In the genomic region with DNA sequence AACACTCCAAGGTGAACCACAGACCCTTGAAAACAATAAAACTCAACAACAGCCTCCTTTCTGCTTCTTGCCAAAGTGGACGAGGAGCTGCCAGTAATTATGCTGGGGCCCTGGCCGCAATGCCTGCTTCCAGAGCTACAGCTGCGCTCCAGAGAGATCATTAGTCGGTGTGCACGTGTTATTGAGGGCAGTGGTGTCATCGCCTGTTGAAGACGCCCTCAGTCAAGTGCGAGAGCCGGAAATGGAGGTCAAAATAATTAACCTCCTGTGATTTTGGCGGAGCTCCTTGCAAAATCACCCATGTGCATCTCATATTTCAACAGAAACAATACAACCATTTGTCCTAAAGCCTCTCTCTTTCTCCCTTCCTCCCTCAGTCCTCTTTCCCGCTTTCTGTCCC, we compare ENCODE assay signal across 16 mouse cellular contexts. TPM values are rescaled to one million over a fixed set of nuclear protein-coding genes. Genes with fewer than 3 reads are reported as not detected.
DNase-seq lines count a peak whose midpoint lies in the region; ATAC-seq lines count a peak whose summit lies in the region.
"Had no signal": no experiment of that assay in that cellular context is flagged by ENCODE, and none has a peak within 500 bp of the region (broad histone marks: within the 10 kb centered on the region; RNA-seq: fewer than 3 reads in every experiment).

No protein-coding gene starts in this region.

- no peak overlapping the region for H3K27ac ChIP-seq in hindbrain, embryonic 11.5 days (ENCODE audit: low read depth, low read length)
- H3K27ac ChIP-seq in hindbrain, embryonic 16.5 days (ENCODE audit: low read depth, low read length): no peak overlapping the region
- H3K27ac ChIP-seq in midbrain, embryonic 14.5 days (replicated peaks; ENCODE audit: low read depth, low read length): 0 out of 2 replicates have a peak overlapping the region, but pooled peaks have one; percentile 20
- no peak overlapping the region for H3K27ac ChIP-seq in midbrain, embryonic 16.5 days (ENCODE audit: low read length)
- no peak overlapping the region for H3K27ac ChIP-seq in embryonic facial prominence, embryonic 14.5 days (replicated peaks; ENCODE audit: low read depth, low read length)
- H3K27ac ChIP-seq: liver, embryonic 12.5 days; macrophage; stomach, embryonic 15.5 days had no signal

- H3K9ac ChIP-seq in hindbrain, embryonic 11.5 days (ENCODE audit: low read depth, low read length): no peak overlapping the region
- no peak overlapping the region for H3K9ac ChIP-seq in hindbrain, embryonic 16.5 days (ENCODE audit: low read depth, low read length)
- H3K9ac ChIP-seq in midbrain, embryonic 14.5 days (replicated peaks; ENCODE audit: low read length): no peak overlapping the region
- no peak overlapping the region for H3K9ac ChIP-seq in midbrain, embryonic 16.5 days (ENCODE audit: low read depth, low read length)
- H3K9ac ChIP-seq in embryonic facial prominence, embryonic 14.5 days (ENCODE audit: low read depth, low read length): no peak overlapping the region
- H3K9ac ChIP-seq: liver, embryonic 12.5 days; stomach, embryonic 15.5 days had no signal

- H3K9me3 ChIP-seq in hindbrain, embryonic 11.5 days (ENCODE audit: control insufficient read depth, low read length): no peaks in the 10 kb centered on the region
- H3K9me3 ChIP-seq in hindbrain, embryonic 16.5 days (ENCODE audit: control insufficient read depth, low read length): no peaks in the 10 kb centered on the region
- no peaks in the 10 kb centered on the region for H3K9me3 ChIP-seq in midbrain, embryonic 14.5 days (ENCODE audit: control insufficient read depth, low read length)
- H3K9me3 ChIP-seq in midbrain, embryonic 16.5 days (replicated peaks; ENCODE audit: control insufficient read depth, low read length, poor library complexity, severe bottlenecking): no peaks in the 10 kb centered on the region
- no peaks in the 10 kb centered on the region for H3K9me3 ChIP-seq in embryonic facial prominence, embryonic 14.5 days (ENCODE audit: control insufficient read depth, low read length)
- H3K9me3 ChIP-seq: liver, embryonic 12.5 days; stomach, embryonic 15.5 days had no signal

- DNase-seq in hindbrain, embryonic 11.5 days (ENCODE audit: low spot score): peak; percentile 23
- peak; percentile 34 for DNase-seq in midbrain, embryonic 14.5 days
- DNase-seq in embryonic facial prominence, embryonic 14.5 days (ENCODE audit: low spot score): peak; percentile 61
- peak; percentile 90 for DNase-seq in retina, postnatal 1 day
- no peak for DNase-seq in left cerebral cortex, postnatal 4 days
- DNase-seq in heart, postnatal 25 days (ENCODE audit: low spot score): no peak
- DNase-seq: cerebellum, adult 9-10 months; heart, adult 11 months; heart, postnatal 14 days; thymus, postnatal 36 days had no signal

- 43% methylated on average over 11 of the region's 11 CpGs for WGBS in hindbrain, embryonic 11.5 days
- WGBS in hindbrain, embryonic 16.5 days: 33% methylated on average over 11 of the region's 11 CpGs
- 62% methylated on average over 11 of the region's 11 CpGs for WGBS in midbrain, embryonic 14.5 days
- WGBS in midbrain, embryonic 16.5 days: 46% methylated on average over 11 of the region's 11 CpGs
- WGBS in embryonic facial prominence, embryonic 14.5 days: 10% methylated on average over 11 of the region's 11 CpGs

- H3K4me2 ChIP-seq in hindbrain, embryonic 11.5 days (replicated peaks; ENCODE audit: low read depth, low read length): no peak overlapping the region
- H3K4me2 ChIP-seq in hindbrain, embryonic 16.5 days (ENCODE audit: low read length): no peak overlapping the region
- H3K4me2 ChIP-seq in midbrain, embryonic 14.5 days (ENCODE audit: low read length): no peak overlapping the region
- H3K4me2 ChIP-seq in midbrain, embryonic 16.5 days (ENCODE audit: low read length): no peak overlapping the region
- H3K4me2 ChIP-seq in embryonic facial prominence, embryonic 14.5 days (ENCODE audit: low read depth, low read length): no peak overlapping the region
- H3K4me2 ChIP-seq: liver, embryonic 12.5 days; stomach, embryonic 15.5 days had no signal

- H3K27me3 ChIP-seq in hindbrain, embryonic 11.5 days (ENCODE audit: control insufficient read depth, insufficient read depth, low read length): no peaks in the 10 kb centered on the region
- H3K27me3 ChIP-seq in hindbrain, embryonic 16.5 days (replicated peaks; ENCODE audit: control insufficient read depth, insufficient read depth, low read length): no peaks in the 10 kb centered on the region
- no peaks in the 10 kb centered on the region for H3K27me3 ChIP-seq in midbrain, embryonic 14.5 days (ENCODE audit: control insufficient read depth, insufficient read depth, low read length)
- H3K27me3 ChIP-seq in midbrain, embryonic 16.5 days (ENCODE audit: control insufficient read depth, insufficient read depth, low read depth, low read length): no peaks in the 10 kb centered on the region
- H3K27me3 ChIP-seq in embryonic facial prominence, embryonic 14.5 days (replicated peaks; ENCODE audit: control insufficient read depth, insufficient read depth, low read length): no peaks in the 10 kb centered on the region
- H3K27me3 ChIP-seq: liver, embryonic 12.5 days; stomach, embryonic 15.5 days had no signal

- no peak for ATAC-seq in hindbrain, embryonic 11.5 days (ENCODE audit: low FRiP score)
- no peak for ATAC-seq in hindbrain, embryonic 16.5 days
- no peak for ATAC-seq in midbrain, embryonic 14.5 days (ENCODE audit: low FRiP score, low TSS enrichment)
- no peak for ATAC-seq in midbrain, embryonic 16.5 days
- peak; percentile 80; the same call in 1 of the 2 replicates for ATAC-seq in embryonic facial prominence, embryonic 14.5 days (ENCODE audit: low read depth)
- ATAC-seq: forebrain, embryonic 16.5 days; liver, embryonic 12.5 days had no signal

- H3K36me3 ChIP-seq in hindbrain, embryonic 11.5 days (ENCODE audit: control insufficient read depth, insufficient read depth, low read length): no peaks in the 10 kb centered on the region
- H3K36me3 ChIP-seq in hindbrain, embryonic 16.5 days (ENCODE audit: control insufficient read depth, insufficient read depth, low read length): no peaks in the 10 kb centered on the region
- H3K36me3 ChIP-seq in midbrain, embryonic 14.5 days (ENCODE audit: control insufficient read depth, insufficient read depth, low read length): no peaks in the 10 kb centered on the region
- no peaks in the 10 kb centered on the region for H3K36me3 ChIP-seq in midbrain, embryonic 16.5 days (ENCODE audit: control insufficient read depth, insufficient read depth, low read length)
- H3K36me3 ChIP-seq in embryonic facial prominence, embryonic 14.5 days (ENCODE audit: control insufficient read depth, insufficient read depth, low read length): no peaks in the 10 kb centered on the region
- H3K36me3 ChIP-seq: liver, embryonic 12.5 days; stomach, embryonic 15.5 days had no signal

- H3K4me3 ChIP-seq in hindbrain, embryonic 11.5 days (ENCODE audit: low read depth, low read length): no peak overlapping the region
- no peak overlapping the region for H3K4me3 ChIP-seq in hindbrain, embryonic 16.5 days (ENCODE audit: low read length)
- H3K4me3 ChIP-seq in midbrain, embryonic 14.5 days (replicated peaks; ENCODE audit: low read depth, low read length): no peak overlapping the region
- H3K4me3 ChIP-seq in midbrain, embryonic 16.5 days (ENCODE audit: low read depth, low read length): no peak overlapping the region
- H3K4me3 ChIP-seq in embryonic facial prominence, embryonic 14.5 days (ENCODE audit: low read depth, low read length): no peak overlapping the region
- H3K4me3 ChIP-seq: liver, embryonic 12.5 days; stomach, embryonic 15.5 days had no signal

- intact Hi-C loops in left cerebral cortex, postnatal 4 days (cut with DNase I): no loop called here
- intact Hi-C loops in heart, postnatal 25 days (cut with DNase I): no loop called here

- no peaks in the 10 kb centered on the region for H3K4me1 ChIP-seq in hindbrain, embryonic 11.5 days (replicated peaks; ENCODE audit: control insufficient read depth, insufficient read depth, low read length)
- 0 out of 2 replicates have a peak, but pooled peaks cover 3% of the 10 kb centered on the region for H3K4me1 ChIP-seq in hindbrain, embryonic 16.5 days (ENCODE audit: control insufficient read depth, insufficient read depth, low read depth, low read length)
- 0 out of 2 replicates have a peak, but pooled peaks cover 6% of the 10 kb centered on the region for H3K4me1 ChIP-seq in midbrain, embryonic 14.5 days (ENCODE audit: control insufficient read depth, insufficient read depth, low read length)
- H3K4me1 ChIP-seq in midbrain, embryonic 16.5 days (ENCODE audit: control insufficient read depth, insufficient read depth, low read length): peaks cover 3% of the 10 kb centered on the region; the same call in 1 of the 2 replicates
- 0 out of 2 replicates have a peak, but pooled peaks cover 3% of the 10 kb centered on the region for H3K4me1 ChIP-seq in embryonic facial prominence, embryonic 14.5 days (ENCODE audit: control insufficient read depth, insufficient read depth, low read length)
- H3K4me1 ChIP-seq: liver, embryonic 12.5 days; stomach, embryonic 15.5 days had no signal

RNA-seq across cellular contexts. Expression of a gene that starts 13.9 kb away (rescaled TPM):
- 1.3 and 1.7 TPM in 2 replicates for polyA plus RNA-seq in hindbrain, embryonic 11.5 days (2014; fragmentation: Nextera tagmentation; extraction: Ambion mirVana)
- polyA plus RNA-seq in hindbrain, embryonic 16.5 days (2015; fragmentation: Nextera tagmentation; extraction: Ambion mirVana): 17.6 and 17.8 TPM in 2 replicates
- polyA plus RNA-seq in midbrain, embryonic 14.5 days (2014; fragmentation: Nextera tagmentation; extraction: Ambion mirVana): 8.7 and 11.4 TPM in 2 replicates
- polyA plus RNA-seq in midbrain, embryonic 16.5 days (2015; fragmentation: Nextera tagmentation; extraction: Ambion mirVana): 13.0 and 16.2 TPM in 2 replicates
- polyA plus RNA-seq in embryonic facial prominence, embryonic 14.5 days (2014; fragmentation: Nextera tagmentation; extraction: Ambion mirVana): 0.43 and 0.65 TPM in 2 replicates
- 10 to 100 TPM; 52.8 to 57.6 TPM for total RNA-seq in left cerebral cortex, postnatal 4 days (2021)
- not detected for total RNA-seq in heart, postnatal 25 days (2021)
- total RNA-seq: heart, postnatal 14 days had no signal
- polyA plus RNA-seq: macrophage had no signal

RNA-seq across cellular contexts. Expression of a gene that starts 53.2 kb away (rescaled TPM):
- polyA plus RNA-seq in hindbrain, embryonic 11.5 days (2014; fragmentation: Nextera tagmentation; extraction: Ambion mirVana): 2.3 and 2.4 TPM in 2 replicates
- polyA plus RNA-seq in hindbrain, embryonic 16.5 days (2015; fragmentation: Nextera tagmentation; extraction: Ambion mirVana): 0.37 and 0.45 TPM in 2 replicates
- polyA plus RNA-seq in midbrain, embryonic 14.5 days (2014; fragmentation: Nextera tagmentation; extraction: Ambion mirVana): 3.6 TPM in 1 of 2 replicates, not detected in the other
- polyA plus RNA-seq in midbrain, embryonic 16.5 days (2015; fragmentation: Nextera tagmentation; extraction: Ambion mirVana): 0.31 TPM in 1 of 2 replicates, not detected in the other
- 6.6 and 9.8 TPM in 2 replicates for polyA plus RNA-seq in embryonic facial prominence, embryonic 14.5 days (2014; fragmentation: Nextera tagmentation; extraction: Ambion mirVana)
- total RNA-seq in left cerebral cortex, postnatal 4 days (2021): 1 to 10 TPM in 1 of 2 experiments, not detected in 1; 1.2 TPM
- 1 to 10 TPM; 1.2 to 1.3 TPM for total RNA-seq in heart, postnatal 25 days (2021)

RNA-seq across cellular contexts. Expression of a gene that starts 56.2 kb away (rescaled TPM):
- not detected in 2 replicates for polyA plus RNA-seq in hindbrain, embryonic 11.5 days (2014; fragmentation: Nextera tagmentation; extraction: Ambion mirVana)
- not detected in 2 replicates for polyA plus RNA-seq in hindbrain, embryonic 16.5 days (2015; fragmentation: Nextera tagmentation; extraction: Ambion mirVana)
- polyA plus RNA-seq in midbrain, embryonic 14.5 days (2014; fragmentation: Nextera tagmentation; extraction: Ambion mirVana): not detected in 2 replicates
- not detected in 2 replicates for polyA plus RNA-seq in midbrain, embryonic 16.5 days (2015; fragmentation: Nextera tagmentation; extraction: Ambion mirVana)
- polyA plus RNA-seq in embryonic facial prominence, embryonic 14.5 days (2014; fragmentation: Nextera tagmentation; extraction: Ambion mirVana): not detected in 2 replicates
- not detected for total RNA-seq in left cerebral cortex, postnatal 4 days (2021)
- total RNA-seq in heart, postnatal 25 days (2021): not detected
- total RNA-seq: heart, postnatal 14 days had no signal
- polyA plus RNA-seq: forebrain, embryonic 16.5 days; liver, embryonic 12.5 days; macrophage; stomach, embryonic 15.5 days had no signal

Comparison
In these comparisons a context has a peak if more than half of its experiments do, and no peak if none do; other contexts are left out.
1. DNase-seq: peak in hindbrain, embryonic 11.5 days (single experiment), midbrain, embryonic 14.5 days (single experiment), embryonic facial prominence, embryonic 14.5 days (single experiment) and retina, postnatal 1 day (single experiment); none in left cerebral cortex, postnatal 4 days (single experiment) and heart, postnatal 25 days (single experiment).